Mouse (Mus musculus) neutrophil, adult 5-6 weeks (primary cell): Measurements from ENCODE around the gene Rnf144b. TPM values are rescaled to one million over a fixed set of nuclear protein-coding genes. Genes with fewer than 3 reads are reported as not detected.

Experiments
- ATAC-seq: fragments of 151-379, 151-347 bp; 2 replicates; pipeline ENCODE4 v1.8.0; 2017; ENCODE audit warnings: mild to moderate bottlenecking, moderate TSS enrichment; ENCODE audit not compliant: insufficient number of reproducible peaks, poor library complexity, low FRiP score, severe bottlenecking; ENCODE audit errors: extremely low read depth
- total RNA-seq: library from RNA; stranded (forward); fragments of 200-1000 nt; gene quantifications from 2 replicates; pipeline ENCODE4 v1.2.3, GENCODE M21; 2017

Rnf144b gene
- 3.3 and 3.4 TPM in 2 replicates for total RNA-seq

- no peak for ATAC-seq
Measured at GRCm38 (mm10) chr13:47122537-47123430, at the start of gene Rnf144b. Gene Rnf144b (plus strand): TSS chr13:47122656.

GRCm38 (mm10) chr13:47076156-47076555 lies 46.3 kb upstream of the Rnf144b start:
- no peak for ATAC-seq

GRCm38 (mm10) chr13:47077367-47077766 lies 45.1 kb upstream of the Rnf144b start:
- no peak for ATAC-seq

- no peak for ATAC-seq
Measured at GRCm38 (mm10) chr13:47078799-47079198, 43.7 kb upstream of the Rnf144b start.

GRCm38 (mm10) chr13:47080905-47081505 lies 41.5 kb upstream of the Rnf144b start:
- no peak for ATAC-seq

GRCm38 (mm10) chr13:47088433-47088832 lies 34.0 kb upstream of the Rnf144b start:
- ATAC-seq: no peak

- ATAC-seq: no peak
Measured at GRCm38 (mm10) chr13:47089271-47089670, 33.2 kb upstream of the Rnf144b start.

- no peak for ATAC-seq
Measured at GRCm38 (mm10) chr13:47093791-47094190, 28.7 kb upstream of the Rnf144b start.

- ATAC-seq: no peak
Measured at GRCm38 (mm10) chr13:47096591-47096990, 25.9 kb upstream of the Rnf144b start.

GRCm38 (mm10) chr13:47099265-47099664 lies 23.2 kb upstream of the Rnf144b start:
- ATAC-seq: no peak

GRCm38 (mm10) chr13:47100587-47100986 lies 21.9 kb upstream of the Rnf144b start:
- ATAC-seq: no peak

GRCm38 (mm10) chr13:47104146-47104545 lies 18.3 kb upstream of the Rnf144b start:
- no peak for ATAC-seq

- no peak for ATAC-seq
Measured at GRCm38 (mm10) chr13:47104856-47105541, 17.5 kb upstream of the Rnf144b start.

GRCm38 (mm10) chr13:47105711-47106579 lies 16.5 kb upstream of the Rnf144b start, which contains the start of gene Dek:
Gene Dek (minus strand): TSS chr13:47106201.
- ATAC-seq: peak; percentile 65

- ATAC-seq: 0 out of 2 replicates have a peak, but pooled peaks have one; percentile 1
Measured at GRCm38 (mm10) chr13:47106580-47106888, 15.9 kb upstream of the Rnf144b start.

- no peak for ATAC-seq
Measured at GRCm38 (mm10) chr13:47109239-47109638, 13.2 kb upstream of the Rnf144b start.

- ATAC-seq: no peak
Measured at GRCm38 (mm10) chr13:47111185-47111584, 11.3 kb upstream of the Rnf144b start.

- ATAC-seq: no peak
Measured at GRCm38 (mm10) chr13:47112056-47112455, 10.4 kb upstream of the Rnf144b start.

GRCm38 (mm10) chr13:47112924-47113323 lies 9.5 kb upstream of the Rnf144b start:
- no peak for ATAC-seq
